18 mouse cellular contexts compared by ENCODE assay signal in genomic region chr5:69145827-69146226, GRCm38 (mm10).
A peak's percentile ranks its signal among the peaks of the same experiment; 100 is the strongest.
DNase-seq lines count a peak whose midpoint lies in the region; ATAC-seq lines count a peak whose summit lies in the region.
"Had no signal": no experiment of that assay in that cellular context is flagged by ENCODE, and none has a peak within 500 bp of the region (broad histone marks: within the 10 kb centered on the region; RNA-seq: fewer than 3 reads in every experiment).

No protein-coding gene starts in this region.

- ATAC-seq in cerebellum, adult (ENCODE audit: insufficient number of reproducible peaks, low FRiP score, low TSS enrichment) = peak; percentile 72
- ATAC-seq: activated CD4-positive, CD25-positive, alpha-beta regulatory T cell, adult 4 months; CD4-positive, CD25-positive, alpha-beta regulatory T cell, adult 4 months; Patski had no signal

- no peak for DNase-seq in cerebellum, adult 11-12 months
- peak; percentile 26 for DNase-seq in cerebellum, adult 9-10 months
- no peak for DNase-seq in cerebellum, adult 9-11 months
- DNase-seq in brain, adult 2 months (ENCODE audit: low read depth, low spot score) = peak; percentile 52
- no peak for DNase-seq in spleen, postnatal 36 days (ENCODE audit: low spot score in 2 of 2)
- DNase-seq: adrenal gland, adult 2 months; adrenal gland, adult 8-10 months; adrenal gland, postnatal 10 days; adrenal gland, postnatal 14 days; adrenal gland, postnatal 25 days; adrenal gland, postnatal 36 days; B cell, adult 2 months; cerebellum, adult 11 months; cerebellum, adult 8-10 months had no signal

Comparison
In these comparisons a context has a peak if more than half of its experiments do, and no peak if none do; other contexts are left out.
1. DNase-seq: peak in cerebellum, adult 9-10 months (single experiment) and brain, adult 2 months (single experiment); none in cerebellum, adult 11-12 months (single experiment), cerebellum, adult 9-11 months (single experiment) and spleen, postnatal 36 days (0 of 2).